Mouse (Mus musculus) layer of hippocampus, adult 2 months (tissue): ENCODE data around the gene Gm9573. TPM values are rescaled to one million over a fixed set of nuclear protein-coding genes. Genes with fewer than 3 reads are reported as not detected.
A peak's percentile ranks its signal among the peaks of the same experiment; 100 is the strongest.

Source experiments
- DNase-seq, 2 experiments: peaks; one replicate each; pipeline ENCODE4 v3.0.0; 2022; ENCODE audit warnings: low spot score in 2 of 2
- H3K27ac ChIP-seq: fragments of 200-600 bp; 2 replicates; pipeline ENCODE4 v1.8.1; 2022
- H3K4me3 ChIP-seq: fragments of 200-600 bp; 2 replicates; pipeline ENCODE4 v1.8.1; 2022; ENCODE audit warnings: mild to moderate bottlenecking
- CTCF ChIP-seq: fragments of 200-600 bp; conservative IDR thresholded peaks from 2 replicates; pipeline ENCODE4 v1.8.1; 2022; ENCODE audit warnings: antibody characterized with exemption, mild to moderate bottlenecking, moderate library complexity
- total RNA-seq, 2 experiments: library from RNA; stranded (reverse); gene quantifications; 2 replicates each; pipeline ENCODE4 v1.2.3; 2021

Gene Gm9573
- total RNA-seq, 2 experiments from 2014 or later: not detected

- peak; percentile 75 to 86 for DNase-seq
- peak; percentile 96 for TF ChIP-seq CTCF
- Histone ChIP-seq H3K4me3 (peak overlapping the region; percentile 37), H3K27ac (peak overlapping the region; percentile 67)
Measured at GRCm38 (mm10) chr17:35590410-35591218, 35.8 kb downstream of the Gm9573 start.

- no peak for TF ChIP-seq CTCF
- no peak for DNase-seq
- no peak overlapping the region for H3K27ac ChIP-seq
- no peak overlapping the region for H3K4me3 ChIP-seq
Measured at GRCm38 (mm10) chr17:35588387-35588786, 38.0 kb downstream of the Gm9573 start.

GRCm38 (mm10) chr17:35587291-35587690 lies 39.1 kb downstream of the Gm9573 start:
- Histone ChIP-seq H3K4me3 (no peak overlapping the region), H3K27ac (no peak overlapping the region)
- no peak for DNase-seq
- 0 out of 2 replicates have a peak, but pooled peaks have one; percentile 17 for TF ChIP-seq CTCF

GRCm38 (mm10) chr17:35584330-35584937 lies 42.0 kb downstream of the Gm9573 start:
- no peak overlapping the region for H3K4me3 ChIP-seq
- peak; percentile 75 to 87 for DNase-seq
- peak; percentile 98 for TF ChIP-seq CTCF
- no peak overlapping the region for H3K27ac ChIP-seq

- TF ChIP-seq CTCF: peak; percentile 75
Measured at GRCm38 (mm10) chr17:35582900-35583299, 43.5 kb downstream of the Gm9573 start.

GRCm38 (mm10) chr17:35578211-35578610 lies 48.2 kb downstream of the Gm9573 start:
- peak; percentile 44 to 85 for DNase-seq
- H3K27ac ChIP-seq: no peak overlapping the region
- TF ChIP-seq CTCF: peak; percentile 99

More at GRCm38 (mm10) chr17:35582900-35583299, 43.5 kb downstream of the Gm9573 start:
- DNase-seq: no peak
- Histone ChIP-seq H3K27ac (no peak overlapping the region), H3K4me3 (no peak overlapping the region)

GRCm38 (mm10) chr17:35571477-35571876 lies 55.0 kb downstream of the Gm9573 start:
- TF ChIP-seq CTCF: no peak; the same call in 1 of the 2 replicates
- Histone ChIP-seq H3K4me3 (no peak overlapping the region), H3K27ac (no peak overlapping the region)
- no peak for DNase-seq

More at GRCm38 (mm10) chr17:35578211-35578610, 48.2 kb downstream of the Gm9573 start:
- H3K4me3 ChIP-seq: no peak overlapping the region

- no peak for TF ChIP-seq CTCF
- Histone ChIP-seq H3K27ac (no peak overlapping the region), H3K4me3 (no peak overlapping the region)
- DNase-seq: no peak
Measured at GRCm38 (mm10) chr17:35570836-35571235, 55.6 kb downstream of the Gm9573 start.

GRCm38 (mm10) chr17:35569091-35569944 lies 57.1 kb downstream of the Gm9573 start:
- no peak overlapping the region for H3K27ac ChIP-seq
- no peak for DNase-seq
- H3K4me3 ChIP-seq: no peak overlapping the region
- TF ChIP-seq CTCF: no peak

Other genes starting within 250 kb of the Gm9573 start
- gene H2-Q4, start 247.0 kb downstream of the Gm9573 start, total RNA-seq: 1 to 10 TPM; 1.7 to 2.3 TPM
- not detected for gene H2-Q6, start 201.8 kb downstream of the Gm9573 start, total RNA-seq
- under 1 TPM; 0.69 to 0.79 TPM for gene H2-Q7, start 187.5 kb downstream of the Gm9573 start, total RNA-seq
- under 1 TPM; 0.12 to 0.15 TPM for gene H2-Q10, start 156.5 kb downstream of the Gm9573 start, total RNA-seq
- gene Pou5f1, start 120.6 kb downstream of the Gm9573 start, total RNA-seq: under 1 TPM in 1 of 2 experiments, not detected in 1; 0.52 TPM
- gene Tcf19, start 109.8 kb downstream of the Gm9573 start, total RNA-seq: 1 to 10 TPM; 4.7 to 7.2 TPM
- gene Cchcr1, start 109.5 kb downstream of the Gm9573 start, total RNA-seq: 10 to 100 TPM; 11.0 to 12.6 TPM
- 1 to 10 TPM in 1 of 2 experiments, under 1 TPM in 1; 0.59 to 1.1 TPM for gene Psors1c2, start 93.4 kb downstream of the Gm9573 start, total RNA-seq
- gene Cdsn, start 74.5 kb downstream of the Gm9573 start, total RNA-seq: under 1 TPM in 1 of 2 experiments, not detected in 1; 0.25 TPM
- not detected for gene 2300002M23Rik, start 59.2 kb downstream of the Gm9573 start, total RNA-seq
- not detected for gene Sfta2, start 25.1 kb downstream of the Gm9573 start, total RNA-seq
- gene Mucl3, start 17.1 kb upstream of the Gm9573 start, total RNA-seq: not detected
- gene Vars2, start 41.0 kb upstream of the Gm9573 start, total RNA-seq: 10 to 100 TPM; 32.4 to 47.3 TPM
- gene Gtf2h4, start 47.1 kb upstream of the Gm9573 start, total RNA-seq: 10 to 100 TPM; 29.9 to 35.3 TPM
- 10 to 100 TPM; 54.3 to 61.0 TPM for gene Ddr1, start 78.0 kb upstream of the Gm9573 start, total RNA-seq
- 1 to 10 TPM; 5.0 to 6.1 TPM for gene Ier3, start 195.0 kb upstream of the Gm9573 start, total RNA-seq
- 100 to 1,000 TPM; 124 to 128 TPM for gene Flot1, start 196.6 kb upstream of the Gm9573 start, total RNA-seq
- gene Tubb5, start 211.7 kb upstream of the Gm9573 start, total RNA-seq: 100 to 1,000 TPM; 355 to 363 TPM
- 10 to 100 TPM; 16.9 to 18.4 TPM for gene Mdc1, start 214.9 kb upstream of the Gm9573 start, total RNA-seq
- gene Nrm, start 234.7 kb upstream of the Gm9573 start, total RNA-seq: 1 to 10 TPM; 1.7 to 1.8 TPM
- gene Ppp1r18, start 239.0 kb upstream of the Gm9573 start, total RNA-seq: 1 to 10 TPM; 8.7 to 9.8 TPM